Mouse (Mus musculus): ENCODE data around the gene Slc19a2. TPM values are rescaled to one million over a fixed set of nuclear protein-coding genes. Genes with fewer than 3 reads are reported as not detected.
"Not testable (repeated sequence)": the region's sequence is repeated elsewhere in the genome, so short reads cannot be mapped to it uniquely, and the experiment has no call there.

Gene Slc19a2
- polyA plus RNA-seq (2017; shearing (Covaris generic)): 1 to 10 TPM in 1 of 2 experiments, under 1 TPM in 1; 0.76 to 1.6 TPM

DNA sequence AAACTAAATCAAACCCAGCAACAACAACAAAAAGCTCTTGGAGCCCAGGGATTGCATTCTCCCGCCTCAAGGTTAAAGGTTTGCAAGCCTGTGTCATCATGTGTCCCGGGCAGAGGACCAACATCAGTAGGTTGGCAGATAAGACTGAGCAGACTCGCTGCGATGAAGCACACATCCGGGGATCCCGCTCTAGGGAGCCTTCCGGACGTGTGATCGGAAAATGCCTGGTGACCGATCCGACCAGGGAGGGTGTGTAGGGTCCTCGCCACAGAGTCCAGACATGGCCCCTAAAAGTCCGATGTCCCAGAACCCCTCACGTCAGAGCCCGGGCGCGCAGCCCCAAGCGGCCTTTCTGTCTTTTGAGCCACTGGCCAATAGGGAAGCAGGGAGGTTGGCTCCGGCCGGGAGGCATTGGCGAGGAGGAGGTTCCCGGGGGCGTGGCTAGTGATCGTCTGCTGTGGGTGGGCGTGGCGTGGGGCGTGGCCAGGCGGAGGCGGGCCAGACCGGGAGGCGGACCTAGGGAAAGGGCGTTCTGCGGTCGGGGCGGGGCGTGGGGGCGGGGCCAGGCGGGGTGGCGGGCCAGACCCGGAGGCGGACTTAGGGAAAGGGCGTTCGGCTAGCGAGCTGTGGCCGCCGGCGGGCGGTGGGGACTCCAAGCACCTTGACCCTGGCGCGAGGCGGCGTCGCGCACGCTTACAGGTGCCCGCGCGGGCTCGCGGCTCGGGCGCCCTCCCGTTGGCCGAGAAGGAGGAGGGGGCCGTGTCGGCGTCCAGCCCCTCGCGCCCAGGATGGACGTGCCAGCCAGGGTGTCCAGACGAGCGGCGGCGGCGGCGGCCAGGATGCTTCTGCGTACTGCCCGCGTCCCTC is at the start of gene Slc19a2:
Gene Slc19a2 (plus strand): TSS at position 582 of the 867 bp plus-strand sequence.
- ATAC-seq: peak; percentile 92

- no peak for ATAC-seq
Measured at GRCm38 (mm10) chr1:164199551-164199950, 49.3 kb upstream of the Slc19a2 start.

DNA sequence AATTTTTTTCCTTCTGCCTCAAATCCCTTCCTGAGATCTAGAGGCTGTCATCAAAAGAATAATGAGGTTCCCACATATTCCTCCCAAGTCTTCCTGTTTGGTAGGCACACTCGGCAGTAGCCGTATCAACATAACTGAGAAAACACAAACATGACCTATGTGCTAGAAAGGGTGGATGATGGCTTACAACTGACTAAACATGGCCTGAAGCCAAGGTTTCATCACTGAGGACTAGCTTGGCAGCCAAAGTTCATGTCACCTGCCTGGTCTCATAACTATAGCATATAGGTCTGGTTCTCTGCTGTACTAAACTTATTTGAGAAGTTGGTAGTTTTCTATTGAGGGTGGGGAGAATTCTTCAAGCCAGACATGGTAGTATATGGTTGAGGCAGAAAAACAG is 40.4 kb upstream of the Slc19a2 start:
- no peak for ATAC-seq

DNA sequence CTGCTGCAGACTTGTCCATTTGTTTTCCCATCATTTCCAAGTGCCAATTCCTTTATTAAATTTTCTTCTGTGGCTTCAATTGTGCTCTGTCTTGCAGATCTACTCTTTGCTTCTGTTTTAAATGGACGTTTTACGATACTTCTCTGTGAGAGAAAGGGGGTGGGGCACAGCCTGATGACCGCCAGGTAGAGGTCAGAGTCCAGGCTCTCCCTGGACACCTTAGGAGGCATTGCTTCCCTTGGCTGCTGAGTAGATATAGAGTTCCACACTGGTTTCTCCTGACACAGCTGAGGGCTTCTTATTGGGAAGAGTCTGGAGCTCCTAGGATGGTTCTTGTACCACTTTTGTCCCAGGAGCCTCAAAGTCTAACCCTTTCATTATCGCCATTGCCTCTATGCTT is 37.9 kb upstream of the Slc19a2 start:
- ATAC-seq: no peak

- ATAC-seq: no peak
Measured at GRCm38 (mm10) chr1:164212686-164213085, 36.2 kb upstream of the Slc19a2 start.

DNA sequence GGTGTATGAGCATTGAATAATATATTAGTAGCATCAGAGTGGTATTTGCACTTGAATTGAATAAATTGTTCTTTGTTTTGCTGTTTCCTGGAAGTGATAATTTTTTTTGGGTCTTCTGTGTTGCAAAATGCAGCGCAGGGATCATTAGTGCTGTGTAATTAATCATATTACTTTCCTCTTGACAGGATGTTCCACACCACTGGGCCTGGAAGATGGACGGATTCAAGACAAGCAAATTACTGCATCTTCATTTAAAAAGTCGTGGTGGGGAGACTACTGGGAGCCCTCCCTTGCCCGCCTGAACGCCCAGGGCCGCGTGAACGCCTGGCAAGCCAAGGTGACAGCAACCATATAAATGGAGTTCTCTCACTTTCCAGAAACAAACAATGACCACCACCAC is 34.7 kb upstream of the Slc19a2 start:
- ATAC-seq: no peak

DNA sequence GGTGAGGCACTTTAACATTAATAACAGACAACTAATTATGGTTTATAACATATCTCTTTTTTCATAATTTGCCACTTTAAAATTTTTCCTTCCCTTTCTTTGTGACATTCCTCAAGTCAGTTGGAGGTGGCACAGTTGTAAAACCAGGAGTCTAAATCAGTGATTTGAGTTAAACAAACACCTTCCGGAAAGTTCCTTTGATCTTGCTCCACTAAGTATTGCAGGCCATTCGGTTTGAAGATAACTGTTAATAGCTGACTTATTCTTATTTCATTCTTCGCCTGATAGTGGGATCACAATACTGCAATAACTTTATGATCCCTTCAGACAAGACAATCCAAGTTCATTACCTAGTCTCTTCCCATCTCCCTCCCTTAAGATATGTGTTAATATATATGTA is 33.7 kb upstream of the Slc19a2 start:
- ATAC-seq: no peak

- no peak for ATAC-seq
Measured at GRCm38 (mm10) chr1:164215540-164215939, 33.3 kb upstream of the Slc19a2 start.

DNA sequence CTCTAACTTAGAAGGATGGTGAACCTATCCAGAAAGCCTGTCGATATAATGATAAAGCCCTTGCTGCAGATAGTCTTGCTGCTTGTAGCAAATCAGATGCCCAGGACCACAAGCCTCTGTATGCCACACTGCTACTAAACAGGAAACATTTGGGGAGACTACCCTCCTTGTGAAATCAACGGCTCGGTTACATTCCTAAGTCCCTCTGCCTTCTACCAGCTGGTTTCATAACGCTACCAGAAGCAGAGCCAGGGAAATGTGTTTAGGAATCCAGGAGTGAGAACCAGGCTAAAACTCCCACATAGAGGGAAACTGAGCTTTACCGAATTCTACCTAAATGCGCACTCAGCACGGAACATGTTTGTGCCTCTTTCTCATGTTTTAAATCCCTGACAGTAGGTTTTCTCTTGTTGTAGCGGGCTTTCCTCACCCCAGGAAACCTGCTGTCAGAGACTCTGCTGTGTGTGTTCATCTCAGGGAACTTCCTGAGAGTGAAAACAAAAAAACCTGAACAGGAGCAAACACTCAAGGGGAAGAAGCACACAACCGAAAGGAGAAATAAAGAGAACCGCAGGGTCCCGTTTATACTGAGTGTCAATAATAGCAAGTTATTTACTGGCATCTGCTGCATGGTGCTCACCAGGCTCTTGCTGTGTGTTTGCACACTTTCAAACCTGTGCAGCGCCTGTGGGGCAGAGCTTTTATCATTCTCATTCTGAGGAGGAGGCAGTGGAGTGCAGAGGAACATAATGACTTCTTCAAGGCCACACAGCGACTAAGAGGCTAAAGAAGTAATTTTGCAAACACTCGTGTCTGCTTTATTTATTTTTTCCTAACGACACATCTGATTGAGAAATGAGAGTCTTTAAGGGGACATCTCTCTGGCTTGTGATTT is 30.8 kb upstream of the Slc19a2 start:
- ATAC-seq: no peak

DNA sequence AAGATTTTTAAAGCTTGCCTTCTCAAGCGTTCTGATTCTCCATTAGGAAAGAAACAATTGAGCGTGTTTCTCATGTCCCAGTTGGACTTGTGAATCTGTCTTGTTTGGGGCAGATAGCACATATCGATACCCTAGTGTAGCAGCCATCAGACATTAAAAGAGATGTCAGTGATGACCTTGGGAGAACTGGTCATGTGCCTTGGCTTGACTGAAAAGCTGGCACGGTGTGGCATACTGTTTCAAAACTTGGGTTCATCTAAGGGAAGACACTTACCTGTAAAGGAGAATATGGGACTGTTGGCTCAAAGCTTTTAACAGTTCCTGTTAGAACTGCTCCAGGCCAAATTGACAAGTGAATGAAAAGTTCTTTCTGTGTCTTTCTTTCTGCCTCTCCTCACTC is 28.6 kb upstream of the Slc19a2 start:
- ATAC-seq: no peak

GRCm38 (mm10) chr1:164223089-164223488 is 25.8 kb upstream of the Slc19a2 start:
- no peak for ATAC-seq

DNA sequence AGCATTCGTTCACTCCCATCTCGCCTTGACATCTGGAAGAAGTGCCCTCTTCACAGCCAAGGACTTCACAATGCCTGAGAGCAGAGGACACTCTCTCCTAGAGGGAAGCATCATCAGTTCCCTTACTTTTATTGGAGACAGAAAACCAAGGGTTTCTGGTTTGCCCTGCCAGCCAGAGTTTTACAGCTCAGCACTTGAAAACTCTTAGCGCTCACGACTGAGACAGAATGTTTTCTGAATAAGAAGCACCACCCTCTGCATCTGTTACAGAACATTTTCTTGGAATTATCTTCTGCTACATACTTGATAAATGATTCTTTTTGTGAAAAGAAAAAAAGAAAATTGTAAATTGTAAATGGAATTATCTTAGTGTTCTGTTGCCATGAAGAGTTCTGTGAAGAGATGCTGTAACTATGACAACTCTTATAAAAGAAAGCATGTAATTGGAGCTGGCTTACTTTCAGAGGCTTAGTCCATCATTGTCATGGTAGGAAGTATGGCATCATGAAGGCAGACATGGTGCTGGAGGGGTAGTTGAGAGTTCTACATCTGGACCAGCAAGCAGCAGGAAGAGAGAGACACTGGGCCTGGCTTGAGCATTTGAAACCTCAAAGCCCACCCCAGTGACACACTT is 16.8 kb upstream of the Slc19a2 start:
- not testable (repeated sequence) for ATAC-seq

- ATAC-seq: no peak
Measured at GRCm38 (mm10) chr1:164233447-164233846, 15.4 kb upstream of the Slc19a2 start.

DNA sequence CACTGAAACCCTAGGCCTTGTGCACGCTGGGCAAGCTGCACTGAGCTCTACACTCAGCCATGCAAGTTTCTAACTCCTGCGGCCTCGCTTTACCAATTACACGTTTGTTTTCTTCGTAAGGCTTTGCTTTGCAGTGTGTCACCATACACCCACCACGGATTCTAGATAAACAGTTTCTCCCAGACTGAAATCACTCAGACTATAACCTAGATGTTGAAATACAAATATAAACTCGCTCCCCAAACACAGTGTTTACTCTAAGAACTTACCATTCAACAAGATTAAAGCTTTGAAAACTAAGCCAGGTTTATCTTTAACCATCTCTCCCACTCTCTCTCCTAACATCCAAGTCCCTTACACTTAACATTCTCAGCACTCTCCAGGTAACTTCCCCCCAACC is 13.8 kb upstream of the Slc19a2 start:
- ATAC-seq: no peak

DNA sequence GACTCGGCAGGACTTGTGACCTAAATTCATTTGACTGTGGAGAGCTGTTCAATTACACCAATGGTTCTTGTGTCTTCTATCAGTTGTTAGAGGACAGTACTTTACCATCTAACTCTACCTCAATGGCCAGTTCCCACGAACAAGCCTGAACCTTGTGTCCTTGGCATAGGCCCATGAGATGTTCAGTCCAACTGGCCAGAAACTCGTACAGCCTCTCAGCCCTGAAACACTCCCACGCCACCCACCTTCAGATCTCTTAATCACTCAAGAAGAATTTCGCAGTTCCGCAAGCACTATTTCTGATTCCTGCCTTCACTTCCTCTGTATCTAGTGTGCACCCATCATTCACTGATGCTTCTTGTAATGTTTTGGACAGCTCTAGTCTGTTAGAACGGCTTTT is 12.8 kb upstream of the Slc19a2 start:
- no peak for ATAC-seq

- no peak for ATAC-seq
Measured at GRCm38 (mm10) chr1:164241494-164241893, 7.4 kb upstream of the Slc19a2 start.

DNA sequence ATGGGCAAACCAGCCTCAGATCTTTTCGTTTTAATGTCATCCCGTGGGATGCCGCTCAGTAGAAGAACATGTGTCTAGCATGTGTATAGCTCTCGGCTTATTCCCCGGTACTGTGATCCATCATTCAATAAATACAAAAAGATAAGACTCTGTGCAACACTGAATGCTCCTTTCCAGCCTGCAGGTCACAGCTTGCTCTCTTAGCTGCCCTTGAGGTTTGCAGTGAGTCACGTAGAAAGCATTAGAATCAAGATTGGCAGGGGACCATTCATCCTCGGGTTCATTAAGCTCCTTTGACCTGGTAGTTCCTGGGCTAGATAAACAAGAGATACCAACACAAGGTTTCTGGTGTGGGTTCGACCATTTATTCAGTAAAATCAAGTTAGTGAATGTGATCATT is 6.0 kb upstream of the Slc19a2 start:
- ATAC-seq: no peak

DNA sequence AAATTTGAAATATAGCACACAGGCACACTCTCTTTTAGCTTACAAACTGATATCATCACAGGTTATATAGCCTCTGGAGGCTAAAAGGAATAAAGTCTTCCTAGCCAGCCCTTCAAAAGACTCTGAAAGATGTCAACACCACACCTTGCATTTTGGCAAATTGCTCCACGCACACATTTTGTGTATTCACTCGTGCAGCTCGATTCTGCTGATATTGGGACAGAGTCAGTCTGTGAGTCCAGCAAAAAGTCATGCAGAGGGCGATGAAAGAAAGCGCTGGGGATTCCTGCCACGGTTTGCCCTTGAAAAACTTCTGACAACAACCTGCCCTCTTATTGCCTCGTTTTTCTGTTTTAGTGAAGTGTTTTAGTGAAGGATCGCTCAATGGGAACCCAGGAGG is 1.4 kb upstream of the Slc19a2 start:
- no peak for ATAC-seq

DNA sequence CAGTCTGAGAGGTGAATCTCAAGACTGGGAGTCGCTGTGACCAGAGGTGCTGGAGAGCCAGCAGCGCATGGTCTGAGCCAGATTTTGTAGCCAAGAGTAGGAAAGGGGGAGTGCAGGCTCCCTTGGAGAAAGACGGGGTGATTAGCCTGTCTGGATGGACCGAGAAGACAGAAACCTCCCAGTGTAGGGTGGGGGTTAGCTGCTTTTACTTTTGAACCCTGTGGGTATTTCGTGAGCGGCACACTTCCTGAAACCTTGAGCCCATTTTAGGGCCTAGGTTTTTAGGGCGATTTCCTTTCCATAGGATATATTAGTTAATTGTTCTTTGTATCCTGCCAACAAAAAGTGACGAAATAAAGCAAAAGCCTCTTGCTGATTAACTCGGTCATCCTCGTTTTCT is 875 bp upstream of the Slc19a2 start:
- no peak for ATAC-seq

DNA sequence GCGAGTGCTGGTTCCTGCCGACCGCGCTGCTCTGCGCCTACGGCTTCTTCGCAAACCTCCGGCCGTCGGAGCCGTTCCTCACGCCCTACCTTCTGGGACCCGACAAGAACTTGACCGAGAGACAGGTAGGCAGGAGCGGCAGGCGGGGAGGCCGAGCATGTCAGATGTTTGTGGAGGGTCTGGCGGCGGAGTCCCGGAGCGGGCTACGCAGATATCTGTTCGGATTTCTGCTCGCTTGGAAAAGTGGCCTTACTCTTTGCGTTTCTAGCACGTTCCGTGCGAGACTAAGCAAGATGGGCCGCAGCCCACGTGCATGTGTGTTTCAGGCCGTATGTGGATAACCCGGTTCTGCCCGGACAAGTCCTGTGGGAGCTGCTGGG is 476 bp downstream of the Slc19a2 start:
- ATAC-seq: peak; percentile 16

- no peak for ATAC-seq
Measured at GRCm38 (mm10) chr1:164250391-164251150, 1.7 kb downstream of the Slc19a2 start.

- ATAC-seq: no peak
Measured at GRCm38 (mm10) chr1:164251438-164251837, 2.6 kb downstream of the Slc19a2 start.

Measured in CD4-positive, CD25-positive, alpha-beta regulatory T cell, adult 4 months (primary cell).